Mouse (Mus musculus): ENCODE measurements at regions not wholly inside any gene's neighbourhood (a gene's known extent, or its start where the extent isn't known, plus 50 kb on each side); places are given as distances from the start of the nearest gene placed in this dataset.
A peak's percentile ranks its signal among the peaks of the same experiment; 100 is the strongest.

DNA sequence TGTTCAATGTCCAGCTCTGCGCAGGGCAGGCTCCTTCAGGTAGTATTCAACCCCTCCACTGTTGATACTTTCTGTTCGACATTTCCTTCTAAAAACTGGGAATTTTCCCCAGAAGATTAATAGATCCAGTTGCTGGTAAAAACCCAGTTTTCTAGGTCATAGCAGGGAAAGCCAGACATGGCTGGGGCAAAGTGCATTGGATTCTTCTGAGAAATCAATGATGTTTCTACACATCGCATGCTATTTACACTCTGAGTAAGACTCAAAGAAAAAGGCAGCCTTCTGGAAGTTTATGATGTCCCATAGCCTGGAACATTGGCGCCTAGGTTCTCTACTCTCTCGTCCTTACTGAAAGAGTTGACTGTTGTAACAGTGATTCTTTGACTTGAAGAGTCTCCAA is 80.0 kb upstream of the Nphp3 start:
- DNase-seq (ENCODE audit: low spot score in 2 of 2) = no peak

DNA sequence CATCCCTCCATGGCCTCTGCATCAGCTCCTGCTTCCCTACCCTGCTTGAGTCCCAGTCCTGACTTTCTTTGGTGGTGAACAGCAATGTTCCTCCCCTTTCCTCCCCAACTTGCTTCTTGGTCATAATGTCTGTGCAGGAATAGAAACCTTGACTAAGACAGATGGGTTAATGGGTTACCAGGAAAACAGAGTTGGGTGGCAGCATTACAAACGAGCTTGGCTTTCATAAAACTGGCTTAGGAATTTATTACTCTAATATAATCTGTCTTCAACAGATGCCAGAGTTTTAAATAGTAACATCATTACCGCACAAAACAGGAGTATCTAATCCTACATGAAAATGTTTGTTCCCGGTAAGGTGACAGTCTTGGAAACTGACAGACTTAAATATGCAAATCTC is 77.7 kb upstream of the Nphp3 start:
- DNase-seq (ENCODE audit: low spot score in 2 of 2) = no peak

DNA sequence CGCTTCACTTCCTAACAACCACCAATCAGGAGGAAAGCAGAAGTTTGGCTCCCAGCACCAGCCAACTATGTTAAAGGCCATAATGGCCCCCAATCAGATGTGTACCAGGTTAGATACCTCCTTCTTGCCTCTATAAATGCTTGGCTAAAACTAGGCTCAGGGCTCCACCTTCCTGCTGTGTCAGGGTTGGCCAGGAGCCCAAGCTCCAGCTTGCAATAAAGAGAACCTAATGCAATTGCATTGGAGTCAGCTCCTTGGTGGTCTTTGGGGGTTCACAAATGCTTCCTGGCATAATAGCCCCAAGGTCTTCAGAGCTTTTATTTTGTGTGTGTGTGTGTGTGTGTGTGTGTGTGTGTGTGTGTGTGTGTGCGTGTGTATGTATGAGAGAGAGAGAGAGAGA is 76.9 kb upstream of the Nphp3 start:
- no peak for DNase-seq (ENCODE audit: low spot score in 2 of 2)

- no peak for DNase-seq (ENCODE audit: low spot score in 2 of 2)
Measured at GRCm38 (mm10) chr9:103928744-103929527, 73.4 kb upstream of the Nphp3 start.

DNA sequence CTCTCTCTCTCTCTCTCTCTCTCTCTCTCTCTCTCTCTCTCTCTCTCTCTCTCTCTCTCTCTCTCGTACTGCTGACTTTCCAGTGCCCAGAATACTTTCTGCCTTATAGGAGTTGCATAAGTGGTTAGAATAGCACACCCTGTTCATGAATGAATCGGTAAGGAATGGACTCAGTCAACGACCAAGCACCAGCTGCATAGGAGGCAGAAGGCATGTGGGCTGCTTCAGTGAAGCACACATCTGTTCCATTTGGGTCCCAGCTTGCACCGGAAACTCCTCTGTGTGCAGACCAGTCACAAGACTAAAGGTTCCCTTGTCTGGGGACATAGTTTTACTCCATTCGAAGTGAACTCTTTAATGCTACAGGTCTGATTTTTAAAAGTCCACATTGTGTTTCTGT is 64.3 kb upstream of the Nphp3 start:
- DNase-seq (ENCODE audit: low spot score in 2 of 2) = peak; percentile 37 to 47

- DNase-seq (ENCODE audit: low spot score in 2 of 2) = no peak
Measured at GRCm38 (mm10) chr9:103940010-103940409, 62.3 kb upstream of the Nphp3 start.

GRCm38 (mm10) chr9:103940506-103940905 is 61.8 kb upstream of the Nphp3 start:
- DNase-seq (ENCODE audit: low spot score in 2 of 2) = no peak

DNA sequence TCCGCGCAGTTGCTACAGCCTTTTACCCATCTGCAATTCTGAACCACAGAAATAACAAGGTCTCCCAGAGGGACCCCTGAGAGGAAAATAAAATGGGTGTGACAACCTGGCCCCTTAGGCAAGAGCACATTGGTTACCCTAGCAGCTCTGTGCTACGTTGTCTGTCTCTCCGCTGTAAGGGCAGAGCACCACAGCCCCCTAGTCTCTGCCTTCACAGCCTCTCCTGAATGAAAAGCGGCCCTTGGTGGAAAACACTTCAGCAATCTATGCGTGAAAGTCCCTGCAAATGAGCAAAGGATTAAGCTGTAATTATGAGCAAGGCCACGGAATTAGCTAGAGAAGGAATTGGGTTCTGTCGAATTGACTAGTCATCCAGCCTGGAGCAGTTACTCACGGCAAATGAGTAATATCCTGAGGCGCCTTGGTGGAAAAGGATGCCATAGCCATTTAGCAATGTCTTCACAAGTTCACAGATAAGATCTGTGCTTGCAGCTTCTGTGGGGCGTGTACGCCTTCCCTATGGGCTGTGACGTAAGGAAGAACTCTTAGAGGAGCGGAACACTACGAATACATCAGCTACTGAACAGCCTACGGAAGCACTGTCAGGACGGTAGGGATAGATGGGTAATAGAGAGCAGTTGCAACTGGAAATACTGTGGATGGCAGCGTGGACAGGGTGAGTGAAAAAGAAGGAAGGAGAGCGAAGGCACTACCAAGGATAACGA is 61.0 kb upstream of the Nphp3 start:
- no peak for DNase-seq (ENCODE audit: low spot score in 2 of 2)

DNA sequence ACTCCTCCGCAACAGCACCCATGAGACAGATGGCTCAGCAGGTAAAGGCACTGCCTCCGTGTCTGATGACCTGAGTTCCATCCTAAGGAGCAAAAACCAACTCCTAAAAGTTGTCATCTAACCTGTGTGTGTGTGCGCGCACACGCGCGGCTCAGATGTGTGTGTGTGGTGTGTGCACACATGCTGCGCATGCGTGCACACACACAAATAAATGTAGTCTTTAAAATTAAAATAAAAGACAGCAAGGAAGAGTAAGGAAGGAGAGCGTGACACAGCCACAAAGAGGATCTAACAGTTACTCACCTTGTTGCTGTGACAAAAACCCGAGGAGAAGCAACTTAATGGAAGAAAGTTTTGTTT is 60.5 kb upstream of the Nphp3 start:
- no peak for DNase-seq (ENCODE audit: low spot score in 2 of 2)

DNA sequence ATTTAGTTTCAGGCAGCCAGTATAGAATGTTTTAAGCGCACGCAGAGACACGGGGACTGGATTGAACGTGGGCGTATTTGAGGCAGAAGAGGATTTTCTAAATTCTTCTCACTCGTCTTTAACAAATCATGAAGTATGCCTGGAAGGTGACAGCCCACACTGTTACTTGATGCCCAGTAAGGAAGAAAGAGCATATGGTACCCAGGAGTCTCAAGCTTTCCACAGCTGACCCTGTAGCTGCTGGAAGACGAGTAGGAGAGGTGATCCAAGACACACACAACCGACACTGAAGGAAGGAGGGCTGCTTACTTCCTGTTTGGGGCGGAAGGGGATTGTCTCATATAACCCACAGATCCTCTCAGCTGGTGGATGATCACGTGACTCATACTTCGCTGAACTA is 56.9 kb upstream of the Nphp3 start:
- DNase-seq (ENCODE audit: low spot score in 2 of 2) = no peak

DNA sequence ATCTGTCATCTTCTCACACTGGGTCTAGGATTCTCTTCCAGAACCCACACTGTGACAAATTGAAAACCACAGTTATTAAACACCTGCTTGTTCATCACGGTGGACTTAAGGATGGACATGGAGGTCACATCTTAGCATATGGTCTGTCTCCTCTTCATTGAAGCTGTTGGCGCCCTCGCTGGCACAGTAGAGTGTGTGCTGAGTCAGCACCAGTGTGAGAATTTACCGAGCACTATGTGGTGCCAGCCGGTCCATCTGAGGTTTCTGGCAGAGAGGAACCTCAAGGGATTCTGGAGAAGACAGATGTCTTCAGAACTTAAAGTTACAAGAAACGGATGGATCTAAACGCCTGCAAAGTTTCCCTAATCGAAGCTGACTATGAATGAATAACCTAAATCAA is 50.5 kb upstream of the Nphp3 start:
- DNase-seq (ENCODE audit: low spot score in 2 of 2) = no peak
